Comparison of ENCODE assay signal across 20 mouse cellular contexts in genomic region chr10:127056490-127056889, GRCm38 (mm10). TPM values are rescaled to one million over a fixed set of nuclear protein-coding genes. Genes with fewer than 3 reads are reported as not detected.
"Had no signal": no experiment of that assay in that cellular context is flagged by ENCODE, and none has a peak within 500 bp of the region (broad histone marks: within the 10 kb centered on the region; RNA-seq: fewer than 3 reads in every experiment).

No protein-coding gene starts in this region.

- H3K27ac ChIP-seq: midbrain, embryonic 10.5 days; midbrain, embryonic 12.5 days; neural tube, embryonic 13.5 days; neural tube, embryonic 15.5 days; stomach, embryonic 15.5 days; stomach, postnatal 0 days had no signal

- H3K4me3 ChIP-seq: midbrain, embryonic 12.5 days; myocyte; neural tube, embryonic 13.5 days; neural tube, embryonic 15.5 days; stomach, embryonic 15.5 days had no signal

- H3K9me3 ChIP-seq: midbrain, embryonic 10.5 days; midbrain, embryonic 12.5 days; neural tube, embryonic 13.5 days; neural tube, embryonic 15.5 days; stomach, embryonic 15.5 days had no signal

- DNase-seq: lung, adult 18-20 months; lung, embryonic 14.5 days; lung, postnatal 10 days; lung, postnatal 4 days; midbrain, embryonic 14.5 days; retina, postnatal 1 day; right cerebral cortex, adult 18-20 months; right cerebral cortex, postnatal 25 days; thymus, adult 18-20 months; thymus, postnatal 14 days; thymus, postnatal 36 days had no signal

- ATAC-seq: midbrain, embryonic 16.5 days had no signal

RNA-seq across cellular contexts. Expression of gene Cyp27b1, which starts 8.4 kb away (rescaled TPM):
- polyA plus RNA-seq: lung, embryonic 14.5 days; midbrain, embryonic 14.5 days had no signal

RNA-seq across cellular contexts. Expression of gene Eef1akmt3, which starts 15.2 kb away (rescaled TPM):
- polyA plus RNA-seq: thymus, postnatal 0 days had no signal
